Mouse (Mus musculus) limb, embryonic 13.5 days (tissue): ENCODE results near the gene Wdr35. TPM values are rescaled to one million over a fixed set of nuclear protein-coding genes. Genes with fewer than 3 reads are reported as not detected.
A peak's percentile ranks its signal among the peaks of the same experiment; 100 is the strongest.

Experiments used
- ATAC-seq: fragments of 200-750 bp; cut with Nextera tagmentation; 2 replicates; pipeline ENCODE4 v1.8.0; 2017; ENCODE audit warnings: low read depth, moderate number of reproducible peaks, moderate TSS enrichment; ENCODE audit not compliant: low FRiP score
- H3K27ac ChIP-seq: fragments of 300-500 bp; sonication (generic); 2 replicates; pipeline ENCODE4 v1.5.1; 2015; ENCODE audit warnings: inconsistent platforms, mild to moderate bottlenecking, moderate library complexity
- H3K27me3 ChIP-seq: fragments of 300-500 bp; sonication (generic); 2 replicates; pipeline ENCODE4 v1.6.1; 2015; ENCODE audit warnings: mild to moderate bottlenecking, inconsistent platforms
- H3K36me3 ChIP-seq: fragments of 300-500 bp; sonication (generic); 2 replicates; pipeline ENCODE4 v1.6.1; 2015; ENCODE audit warnings: inconsistent platforms, mild to moderate bottlenecking, moderate library complexity
- H3K4me1 ChIP-seq: fragments of 300-500 bp; sonication (generic); 2 replicates; pipeline ENCODE4 v1.6.1; 2015; ENCODE audit warnings: inconsistent platforms
- H3K4me2 ChIP-seq: fragments of 300-500 bp; sonication (generic); replicated peaks from 2 replicates; pipeline ENCODE4 v1.6.1; 2015; ENCODE audit warnings: inconsistent platforms, mild to moderate bottlenecking, moderate library complexity
- H3K4me3 ChIP-seq: fragments of 300-500 bp; sonication (generic); 2 replicates; pipeline ENCODE4 v1.5.1; 2015; ENCODE audit warnings: moderate library complexity, mild to moderate bottlenecking, inconsistent platforms
- H3K9ac ChIP-seq: fragments of 300-500 bp; sonication (generic); 2 replicates; pipeline ENCODE4 v1.6.1; 2015; ENCODE audit warnings: mild to moderate bottlenecking, inconsistent platforms
- H3K9me3 ChIP-seq: fragments of 300-500 bp; sonication (generic); 2 replicates; pipeline ENCODE4 v1.6.1; 2016; ENCODE audit warnings: inconsistent platforms
- WGBS: fragments of 180-500 bp; shearing (Covaris S2); methylation state at CpG from one replicate; pipeline ENCODE4 v1.1.7; 2015; 5-methylcytosine and 5-hydroxymethylcytosine counted together
- polyA plus RNA-seq: library from polyadenylated mRNA; unstranded; fragments of >200 nt; fragmentation: Nextera tagmentation; extraction: Ambion mirVana; gene quantifications from 2 replicates; pipeline ENCODE4 v1.2.1, GENCODE M21; 2015

The Wdr35 gene
- polyA plus RNA-seq, 1 experiment from 2014 or later, result 29.9 TPM

GRCm38 (mm10) chr12:9059502-9059901 is 85.8 kb downstream of the Wdr35 start:
- WGBS, result 60% methylated on average over 3 of the region's 3 CpGs
- no peaks in the 10 kb centered on the region for H3K27me3 ChIP-seq
- peaks cover 21% of the 10 kb centered on the region for H3K4me1 ChIP-seq
- no peak overlapping the region for H3K27ac ChIP-seq
- H3K36me3 ChIP-seq, result no peaks in the 10 kb centered on the region
- no peak for ATAC-seq
- no peak overlapping the region for H3K4me3 ChIP-seq
- no peak overlapping the region for H3K4me2 ChIP-seq
- H3K9ac ChIP-seq, result no peak overlapping the region
- H3K9me3 ChIP-seq, result no peaks in the 10 kb centered on the region

GRCm38 (mm10) chr12:9059965-9060364 is 86.3 kb downstream of the Wdr35 start:
- no peak overlapping the region for H3K27ac ChIP-seq
- no peaks in the 10 kb centered on the region for H3K9me3 ChIP-seq
- H3K27me3 ChIP-seq, result no peaks in the 10 kb centered on the region
- no peak overlapping the region for H3K9ac ChIP-seq
- H3K4me2 ChIP-seq, result no peak overlapping the region
- H3K36me3 ChIP-seq, result no peaks in the 10 kb centered on the region
- no peak overlapping the region for H3K4me3 ChIP-seq
- WGBS, result 83% methylated on average over 9 of the region's 9 CpGs
- H3K4me1 ChIP-seq, result peaks cover 20% of the 10 kb centered on the region
- ATAC-seq, result no peak

- ATAC-seq, result no peak
- no peak overlapping the region for H3K4me3 ChIP-seq
- no peak overlapping the region for H3K9ac ChIP-seq
- peaks cover 12% of the 10 kb centered on the region for H3K4me1 ChIP-seq
- no peak overlapping the region for H3K4me2 ChIP-seq
- H3K27me3 ChIP-seq, result no peaks in the 10 kb centered on the region
- 0 out of 2 replicates have a peak, but pooled peaks cover 5% of the 10 kb centered on the region for H3K9me3 ChIP-seq
- WGBS, result 53% methylated on average over 6 of the region's 6 CpGs
- H3K36me3 ChIP-seq, result no peaks in the 10 kb centered on the region
- H3K27ac ChIP-seq, result no peak overlapping the region
Observed at GRCm38 (mm10) chr12:9063611-9064010, 89.9 kb downstream of the Wdr35 start.

GRCm38 (mm10) chr12:9071058-9071457 is 97.4 kb downstream of the Wdr35 start:
- H3K4me3 ChIP-seq, result no peak overlapping the region
- H3K4me1 ChIP-seq, result no peaks in the 10 kb centered on the region
- H3K27ac ChIP-seq, result no peak overlapping the region
- H3K36me3 ChIP-seq, result no peaks in the 10 kb centered on the region
- H3K9ac ChIP-seq, result no peak overlapping the region
- no peaks in the 10 kb centered on the region for H3K27me3 ChIP-seq
- WGBS, result 83% methylated on average over 1 of the region's 1 CpGs
- no peak for ATAC-seq
- no peak overlapping the region for H3K4me2 ChIP-seq
- H3K9me3 ChIP-seq, result 0 out of 2 replicates have a peak, but pooled peaks cover 5% of the 10 kb centered on the region

- H3K36me3 ChIP-seq, result no peaks in the 10 kb centered on the region
- no peak overlapping the region for H3K4me3 ChIP-seq
- 0 out of 2 replicates have a peak, but pooled peaks cover 5% of the 10 kb centered on the region for H3K9me3 ChIP-seq
- WGBS, result 37% methylated on average over 4 of the region's 4 CpGs
- no peak overlapping the region for H3K4me2 ChIP-seq
- H3K4me1 ChIP-seq, result no peaks in the 10 kb centered on the region
- no peaks in the 10 kb centered on the region for H3K27me3 ChIP-seq
- H3K27ac ChIP-seq, result no peak overlapping the region
- 0 out of 2 replicates have a peak, but pooled peaks have one; percentile 24 for ATAC-seq
- no peak overlapping the region for H3K9ac ChIP-seq
Observed at GRCm38 (mm10) chr12:9071493-9071892, 97.8 kb downstream of the Wdr35 start.

GRCm38 (mm10) chr12:9077554-9078125 is 103.9 kb downstream of the Wdr35 start:
- H3K27me3 ChIP-seq, result no peaks in the 10 kb centered on the region
- no peaks in the 10 kb centered on the region for H3K36me3 ChIP-seq
- no peaks in the 10 kb centered on the region for H3K9me3 ChIP-seq
- H3K4me1 ChIP-seq, result no peaks in the 10 kb centered on the region
- H3K4me2 ChIP-seq, result no peak overlapping the region
- WGBS, result 92% methylated on average over 3 of the region's 3 CpGs
- H3K9ac ChIP-seq, result no peak overlapping the region
- no peak overlapping the region for H3K4me3 ChIP-seq
- H3K27ac ChIP-seq, result no peak overlapping the region
- no peak for ATAC-seq

Other genes with a start within 250 kb of the Wdr35 start
- 252 and 254 TPM in 2 replicates for gene Sdc1, start 202.6 kb upstream of the Wdr35 start, polyA plus RNA-seq
- gene Laptm4a, start 52.2 kb upstream of the Wdr35 start, polyA plus RNA-seq, result 391 and 410 TPM in 2 replicates
- gene Matn3, start 26.0 kb upstream of the Wdr35 start, polyA plus RNA-seq, result 31.5 and 36.3 TPM in 2 replicates
- gene Ttc32, start 56.1 kb downstream of the Wdr35 start, polyA plus RNA-seq, result 15.7 and 17.9 TPM in 2 replicates